Mouse (Mus musculus) bone marrow, adult 2 months (tissue): ENCODE data around the gene Slit3.

Experiments
- CTCF ChIP-seq: fragments of 200-500 bp; IDR thresholded peaks from 2 replicates; pipeline ENCODE4 v1.5.1; 2011; ENCODE audit warnings: low read length, control low read depth; ENCODE audit not compliant: control insufficient read depth, insufficient read depth
- POLR2A ChIP-seq: fragments of 200-500 bp; IDR thresholded peaks from 2 replicates; pipeline ENCODE4 v1.6.1; 2011; ENCODE audit warnings: low read depth, mild to moderate bottlenecking, control low read depth, low read length, borderline replicate concordance; ENCODE audit not compliant: control insufficient read depth

- TF ChIP-seq CTCF: no peak
- no peak for TF ChIP-seq POLR2A
Observed at GRCm38 (mm10) chr11:35302272-35302671, 181.2 kb downstream of the Slit3 start.
